Mouse (Mus musculus) cerebellum, adult 18-20 months (tissue): ENCODE measurements around the gene Cenpb.

Source experiments
- DNase-seq, 2 experiments: peaks; one replicate each; pipeline ENCODE4 v3.0.0; 2021

Cenpb gene

GRCm38 (mm10) chr2:131163924-131164323 lies 15.9 kb downstream of the Cenpb start:
- no peak for DNase-seq

- DNase-seq, result peak in 1 of 2 experiments; percentile 16
Observed at GRCm38 (mm10) chr2:131160671-131161111, 19.2 kb downstream of the Cenpb start.

GRCm38 (mm10) chr2:131159938-131160581 lies 19.8 kb downstream of the Cenpb start, which contains the start of gene 1700037H04Rik:
Gene 1700037H04Rik (minus strand): TSS chr2:131160081.
- peak; percentile 96 to 99 for DNase-seq

GRCm38 (mm10) chr2:131159491-131159910 lies 20.4 kb downstream of the Cenpb start:
- no peak for DNase-seq

GRCm38 (mm10) chr2:131156987-131157386 lies 22.9 kb downstream of the Cenpb start:
- no peak for DNase-seq

GRCm38 (mm10) chr2:131154036-131154435 lies 25.8 kb downstream of the Cenpb start:
- DNase-seq, result no peak

- DNase-seq, result no peak
Observed at GRCm38 (mm10) chr2:131152166-131152730, 27.6 kb downstream of the Cenpb start.

GRCm38 (mm10) chr2:131149254-131149578 lies 30.7 kb downstream of the Cenpb start:
- no peak for DNase-seq

- no peak for DNase-seq
Observed at GRCm38 (mm10) chr2:131148353-131149253, 31.3 kb downstream of the Cenpb start.

GRCm38 (mm10) chr2:131147043-131147365 lies 32.9 kb downstream of the Cenpb start:
- no peak for DNase-seq

- no peak for DNase-seq
Observed at GRCm38 (mm10) chr2:131146193-131147042, 33.4 kb downstream of the Cenpb start.

GRCm38 (mm10) chr2:131145536-131145935 lies 34.3 kb downstream of the Cenpb start:
- DNase-seq, result no peak

GRCm38 (mm10) chr2:131145121-131145520 lies 34.7 kb downstream of the Cenpb start:
- DNase-seq, result no peak

- no peak for DNase-seq
Observed at GRCm38 (mm10) chr2:131143007-131143780, 36.7 kb downstream of the Cenpb start.

GRCm38 (mm10) chr2:131142592-131142991 lies 37.3 kb downstream of the Cenpb start:
- peak; percentile 31 to 33 for DNase-seq

GRCm38 (mm10) chr2:131141336-131141986 lies 38.4 kb downstream of the Cenpb start:
- no peak for DNase-seq

GRCm38 (mm10) chr2:131140533-131140905 lies 39.3 kb downstream of the Cenpb start:
- DNase-seq, result no peak

- DNase-seq, result no peak
Observed at GRCm38 (mm10) chr2:131139886-131140532, 39.9 kb downstream of the Cenpb start.

GRCm38 (mm10) chr2:131139287-131139686 lies 40.6 kb downstream of the Cenpb start:
- DNase-seq, result no peak

- no peak for DNase-seq
Observed at GRCm38 (mm10) chr2:131138760-131139159, 41.1 kb downstream of the Cenpb start.

- no peak for DNase-seq
Observed at GRCm38 (mm10) chr2:131138296-131138695, 41.6 kb downstream of the Cenpb start.
